Mouse (Mus musculus): ENCODE measurements at regions not wholly inside any gene's neighbourhood (a gene's known extent, or its start where the extent isn't known, plus 50 kb on each side); places are given as distances from the start of the nearest gene placed in this dataset.
A peak's percentile ranks its signal among the peaks of the same experiment; 100 is the strongest.

DNA sequence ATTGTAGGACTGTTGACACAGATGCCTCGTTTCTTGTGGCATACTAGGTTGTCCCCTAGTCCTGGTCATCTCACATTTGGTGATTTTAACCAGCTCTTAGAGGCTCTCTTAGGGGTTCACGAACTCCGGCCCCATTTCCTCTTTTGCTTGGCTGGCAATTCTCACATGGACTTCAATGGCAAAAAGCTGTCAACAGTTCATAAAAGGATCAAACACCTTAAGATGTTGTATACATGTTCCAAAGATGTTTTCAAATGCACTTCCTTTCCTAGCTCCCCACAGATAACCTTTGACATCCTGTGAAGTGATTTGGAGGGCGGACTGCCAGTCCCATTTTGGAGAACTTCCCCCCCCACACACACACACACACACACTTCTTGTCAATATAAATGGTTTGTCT lies 153.7 kb upstream of the Rpl34 start:
- no peak for DNase-seq

DNA sequence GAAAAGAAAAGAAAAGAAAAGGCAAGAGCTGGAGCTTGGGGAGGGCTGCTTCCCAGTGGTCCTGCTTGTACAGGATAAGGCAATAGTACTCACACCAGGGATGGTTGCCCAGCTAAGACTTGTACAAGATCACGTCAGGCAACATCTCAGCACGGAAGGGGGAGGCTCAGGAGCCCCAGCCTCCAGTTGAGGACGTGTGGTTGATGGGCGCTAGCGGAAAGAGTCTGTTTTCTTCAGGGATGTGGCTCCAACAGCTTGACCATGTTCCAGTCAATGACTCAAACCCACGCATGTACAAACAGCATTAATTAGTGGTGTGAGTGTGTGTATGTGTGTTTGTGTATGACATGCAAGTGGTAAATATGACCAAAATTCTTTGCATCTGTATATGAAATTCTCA lies 153.1 kb upstream of the Rpl34 start:
- DNase-seq = no peak

DNA sequence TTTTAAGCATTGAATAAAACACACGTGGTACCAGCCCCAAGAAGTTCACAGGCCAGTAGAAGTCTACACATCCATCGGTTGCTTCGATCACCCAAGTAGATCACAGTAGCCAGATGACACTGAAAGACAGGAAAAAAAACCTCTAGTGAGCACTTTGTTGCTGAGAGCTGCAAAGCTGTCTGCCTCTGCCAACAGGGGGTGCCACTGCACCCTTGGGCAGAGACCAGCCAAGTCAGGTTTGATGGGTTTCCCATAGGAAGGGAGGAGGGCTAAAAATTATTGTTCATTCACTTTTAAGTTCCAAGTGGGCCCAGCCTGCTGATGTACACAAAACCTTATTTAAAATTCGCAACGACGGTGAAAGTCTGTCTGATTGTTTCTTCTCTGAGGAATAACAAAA lies 150.3 kb upstream of the Rpl34 start:
- DNase-seq = no peak

DNA sequence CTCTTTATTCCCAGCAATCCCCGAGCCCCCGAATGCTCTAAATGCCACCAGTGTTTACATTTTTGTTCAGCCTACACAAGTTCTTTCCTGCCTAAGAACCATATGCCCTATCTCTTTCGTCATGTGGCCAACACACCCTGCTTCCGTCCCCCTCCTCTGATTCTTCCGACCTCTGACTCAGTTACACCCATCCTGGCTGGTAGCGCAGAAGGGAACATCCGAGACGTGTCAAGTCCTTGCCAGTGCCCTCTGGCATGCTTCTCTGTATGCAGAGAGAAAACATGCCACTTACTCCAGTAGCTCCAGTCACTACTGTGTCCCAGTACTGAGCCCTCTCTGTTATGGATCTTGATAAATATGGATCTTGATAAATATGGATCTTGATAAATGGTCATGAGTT lies 149.3 kb upstream of the Rpl34 start:
- no peak for DNase-seq

DNA sequence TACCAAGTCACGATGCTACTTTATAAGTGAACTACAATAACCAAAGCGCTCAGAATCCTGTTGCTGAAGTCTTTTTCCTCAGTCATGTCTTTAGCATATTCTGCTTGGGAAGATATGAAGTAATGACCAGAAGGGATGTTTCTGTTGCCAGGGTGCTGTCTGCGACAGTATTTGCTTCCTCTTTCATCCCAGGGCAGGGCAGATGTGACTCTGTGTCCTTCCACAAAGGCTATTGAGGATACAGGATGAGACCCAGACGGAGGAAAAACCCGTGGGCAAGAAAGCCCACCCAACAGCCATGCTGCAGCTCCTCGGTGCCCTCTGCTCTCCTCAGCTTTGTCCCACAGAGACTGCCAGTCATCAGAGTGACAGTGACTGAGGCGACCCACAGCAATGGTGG lies 148.6 kb upstream of the Rpl34 start:
- no peak for DNase-seq

DNA sequence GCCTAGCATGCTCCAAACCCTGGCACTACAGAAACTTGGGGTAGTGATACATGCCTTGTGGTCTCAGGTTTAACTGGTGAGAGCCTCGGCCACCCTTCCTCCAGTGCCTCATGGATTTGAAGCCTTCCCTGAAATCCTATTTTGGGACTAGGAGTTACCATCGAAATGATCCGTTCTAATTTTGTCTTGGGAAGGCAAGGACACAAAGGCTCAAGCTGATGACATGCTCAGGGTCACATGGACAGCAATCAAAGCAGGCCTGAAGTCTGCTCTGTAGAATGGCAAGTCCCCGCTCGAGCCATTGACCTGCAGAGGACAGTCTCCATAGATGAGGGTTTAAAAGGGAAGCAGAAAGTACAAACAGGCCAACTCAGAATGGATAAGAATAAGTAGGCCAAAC lies 147.8 kb upstream of the Rpl34 start:
- DNase-seq = no peak

DNA sequence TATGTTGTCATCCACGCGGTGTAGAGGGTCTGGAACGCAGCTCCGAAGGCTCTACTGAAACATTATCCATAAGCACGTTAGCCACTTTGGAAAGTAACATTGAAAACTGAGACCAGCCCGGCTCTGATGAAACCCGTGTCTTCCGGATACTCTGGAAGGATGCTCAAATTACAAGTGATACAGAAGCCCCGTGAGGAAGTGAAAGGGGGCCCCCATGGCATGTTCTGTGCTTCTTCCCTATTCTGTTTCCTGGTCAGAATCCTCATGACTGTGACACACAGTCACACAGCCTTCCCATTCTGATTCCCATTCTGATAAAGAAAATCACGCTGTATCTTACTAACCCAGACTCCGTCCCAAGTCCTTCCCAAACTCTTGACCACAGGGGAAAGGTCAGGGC lies 143.5 kb upstream of the Rpl34 start:
- DNase-seq = no peak

DNA sequence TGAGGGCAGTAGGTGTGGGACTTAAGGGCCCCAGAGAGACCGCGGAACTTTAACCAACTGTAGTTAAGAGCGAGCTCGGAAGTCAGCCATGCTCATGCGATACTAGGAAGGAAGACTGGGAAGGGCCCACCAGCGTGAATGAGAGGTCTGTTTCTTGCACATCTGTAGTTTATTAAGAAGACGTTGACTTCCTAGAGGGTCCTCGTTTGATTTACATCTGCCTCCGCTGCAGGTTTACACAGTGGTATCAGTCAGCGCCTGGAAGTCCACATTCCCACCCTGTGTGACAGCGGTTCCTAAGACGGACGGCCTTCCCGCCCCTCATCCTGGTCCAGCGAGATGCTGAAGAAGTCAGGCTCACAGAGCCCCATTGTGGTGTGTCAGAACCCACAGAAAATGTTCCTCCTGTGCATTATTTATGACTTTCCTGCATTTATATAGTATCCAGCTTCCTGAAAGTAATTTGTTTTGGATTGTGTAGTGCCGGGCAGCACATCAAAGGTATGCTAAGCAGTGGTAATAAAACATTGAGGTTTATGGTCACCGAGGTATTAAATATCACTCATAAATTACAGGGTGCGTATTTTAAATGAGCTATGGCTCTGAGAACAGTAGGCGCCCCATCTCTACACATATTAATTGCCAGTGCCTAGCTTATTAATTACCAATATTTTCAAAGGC lies 136.9 kb upstream of the Rpl34 start:
- no peak for DNase-seq

DNA sequence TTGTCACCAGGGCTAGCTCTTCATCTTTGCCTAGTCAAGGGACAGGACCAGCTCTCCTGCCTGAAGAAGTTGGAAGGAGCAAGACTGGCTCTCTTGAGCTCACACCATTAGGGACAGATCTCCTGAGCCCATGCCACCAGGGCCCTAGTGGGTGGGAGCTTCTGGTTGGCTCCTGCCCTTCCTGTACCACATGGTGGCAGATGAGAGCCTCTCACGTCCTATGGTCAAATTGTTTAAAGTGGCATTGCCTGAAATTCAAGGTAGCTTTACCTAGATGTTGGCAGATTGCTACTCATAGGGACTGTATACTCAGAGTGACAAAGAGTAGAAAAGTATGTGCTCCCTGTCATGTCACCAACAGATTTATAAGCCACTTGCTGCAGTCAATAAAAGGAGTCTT lies 134.6 kb upstream of the Rpl34 start:
- no peak for DNase-seq

DNA sequence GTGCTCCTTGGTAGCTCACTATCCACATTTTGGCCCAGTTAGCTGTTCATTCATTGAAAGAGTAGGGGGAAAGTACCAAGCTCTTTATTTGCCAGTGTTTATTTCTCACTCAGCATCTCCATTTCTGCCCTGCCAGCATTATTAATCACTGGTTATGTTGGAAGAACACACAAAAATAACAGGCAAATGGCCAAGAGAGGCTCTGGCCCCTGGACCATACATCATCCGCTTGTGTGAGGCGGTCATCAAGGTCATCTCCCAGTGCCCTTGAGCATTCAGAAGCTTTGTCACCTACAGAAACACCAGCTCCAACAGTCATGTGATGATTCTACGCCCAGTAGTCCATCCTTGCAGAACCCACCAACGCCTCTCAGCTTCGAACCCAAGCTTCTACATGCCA lies 133.2 kb upstream of the Rpl34 start:
- no peak for DNase-seq

DNA sequence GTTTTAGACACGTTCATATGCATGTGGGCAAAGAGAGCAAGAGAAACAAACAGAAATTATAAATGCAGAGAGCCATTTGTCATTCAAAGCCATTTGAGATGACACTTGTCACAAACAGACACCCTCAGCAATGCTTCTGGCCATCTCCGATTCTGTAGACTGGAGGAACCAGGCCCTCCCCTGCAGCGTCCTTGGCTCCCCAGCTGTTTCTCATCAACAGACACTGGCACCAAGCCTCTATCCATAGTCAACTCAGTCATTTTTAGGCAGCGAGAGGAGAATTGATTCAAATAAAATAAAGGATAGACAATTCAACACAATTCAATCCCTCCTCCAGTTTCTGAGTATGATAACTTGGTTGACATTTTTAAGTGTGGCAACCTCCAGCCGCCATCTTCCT lies 130.1 kb upstream of the Rpl34 start:
- peak; percentile 64 for DNase-seq

DNA sequence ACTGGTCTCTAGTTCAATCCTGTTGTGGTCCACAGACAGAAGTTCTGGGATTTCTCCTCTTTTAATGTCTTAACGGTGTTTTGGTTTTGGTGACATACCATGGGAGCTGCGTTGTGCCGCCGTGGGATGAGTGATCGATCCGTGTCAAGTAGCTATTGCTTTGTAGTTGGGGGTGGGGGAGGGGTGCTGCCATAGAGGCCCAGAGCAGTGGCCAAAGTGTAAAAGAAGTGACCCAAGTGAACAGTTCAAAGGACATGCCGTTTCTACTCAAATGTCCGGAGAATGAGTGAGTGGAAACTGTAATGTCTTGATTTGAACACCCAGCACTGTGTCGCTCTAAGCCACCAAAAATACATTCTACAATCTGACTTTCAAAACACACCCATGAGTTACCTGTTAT lies 123.7 kb upstream of the Rpl34 start:
- no peak for DNase-seq

DNA sequence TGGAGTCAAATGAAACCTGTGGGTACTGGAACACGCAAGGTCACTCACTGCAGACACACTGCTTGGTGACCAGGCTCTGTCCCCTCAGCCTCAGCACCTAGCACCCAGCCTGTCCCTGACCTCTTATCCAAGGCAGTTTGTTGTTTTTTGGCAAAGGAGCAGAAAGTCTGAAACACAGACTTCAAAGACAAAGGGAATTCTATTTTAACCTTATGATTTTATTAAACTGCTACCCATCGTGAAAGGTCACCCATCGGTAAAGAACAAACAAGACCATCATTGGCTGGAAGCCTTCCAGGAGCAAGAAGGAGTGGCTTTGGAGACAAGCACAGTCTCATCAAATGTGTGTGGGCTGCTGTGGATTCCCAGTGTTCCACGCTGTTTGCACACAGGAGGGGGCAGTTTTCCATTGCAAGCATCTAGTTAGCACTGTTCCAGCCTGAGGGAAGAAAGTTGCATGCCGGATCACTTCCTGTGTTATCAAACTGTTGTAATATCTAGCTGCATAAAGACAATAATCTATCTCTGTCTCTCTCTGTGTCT lies 120.6 kb upstream of the Rpl34 start:
- DNase-seq = no peak

DNA sequence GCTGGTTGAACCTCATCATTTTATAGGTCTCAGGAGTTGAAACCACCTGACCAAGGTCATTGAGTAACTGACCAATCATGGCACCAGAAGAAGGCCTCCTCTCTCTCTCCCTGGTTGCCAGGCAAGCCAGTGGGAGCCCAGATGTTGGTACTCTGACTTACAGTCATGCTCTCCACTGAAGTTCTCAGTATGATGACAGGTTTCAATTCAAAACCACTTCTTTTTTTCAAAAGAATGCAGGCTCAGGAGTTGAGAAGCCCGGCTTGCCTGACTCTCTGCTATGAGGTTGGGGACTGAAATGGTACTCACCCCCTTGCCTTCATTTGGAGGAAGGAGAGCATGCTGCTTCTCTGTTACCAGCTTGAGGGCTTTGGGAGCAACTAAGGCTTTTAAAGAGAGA lies 111.6 kb upstream of the Rpl34 start:
- no peak for DNase-seq

DNA sequence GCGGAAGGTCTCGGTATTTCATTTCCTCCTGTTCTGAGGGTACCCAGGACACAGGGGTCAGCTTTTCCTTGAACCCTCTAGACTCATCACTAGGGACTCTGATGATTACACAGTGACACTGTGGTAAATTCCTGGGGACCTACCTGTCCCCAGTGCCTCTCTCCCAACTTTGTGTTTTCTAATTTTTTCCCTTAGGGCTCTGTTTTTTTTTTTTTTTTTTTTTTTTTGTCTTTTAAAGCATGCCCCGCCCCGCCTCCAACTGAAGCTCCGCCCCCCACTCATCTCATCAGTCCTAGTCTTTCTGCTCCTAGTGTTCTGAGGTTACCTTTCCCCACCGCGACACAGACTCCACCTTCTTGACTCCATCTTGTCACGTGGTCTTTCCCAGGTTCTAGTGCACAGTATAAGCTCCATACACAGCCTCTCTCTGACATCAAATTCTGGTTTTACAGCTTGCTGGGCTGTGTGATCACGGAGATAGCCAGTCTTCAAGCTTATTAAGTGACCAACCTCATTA lies 109.8 kb upstream of the Rpl34 start:
- DNase-seq = no peak

DNA sequence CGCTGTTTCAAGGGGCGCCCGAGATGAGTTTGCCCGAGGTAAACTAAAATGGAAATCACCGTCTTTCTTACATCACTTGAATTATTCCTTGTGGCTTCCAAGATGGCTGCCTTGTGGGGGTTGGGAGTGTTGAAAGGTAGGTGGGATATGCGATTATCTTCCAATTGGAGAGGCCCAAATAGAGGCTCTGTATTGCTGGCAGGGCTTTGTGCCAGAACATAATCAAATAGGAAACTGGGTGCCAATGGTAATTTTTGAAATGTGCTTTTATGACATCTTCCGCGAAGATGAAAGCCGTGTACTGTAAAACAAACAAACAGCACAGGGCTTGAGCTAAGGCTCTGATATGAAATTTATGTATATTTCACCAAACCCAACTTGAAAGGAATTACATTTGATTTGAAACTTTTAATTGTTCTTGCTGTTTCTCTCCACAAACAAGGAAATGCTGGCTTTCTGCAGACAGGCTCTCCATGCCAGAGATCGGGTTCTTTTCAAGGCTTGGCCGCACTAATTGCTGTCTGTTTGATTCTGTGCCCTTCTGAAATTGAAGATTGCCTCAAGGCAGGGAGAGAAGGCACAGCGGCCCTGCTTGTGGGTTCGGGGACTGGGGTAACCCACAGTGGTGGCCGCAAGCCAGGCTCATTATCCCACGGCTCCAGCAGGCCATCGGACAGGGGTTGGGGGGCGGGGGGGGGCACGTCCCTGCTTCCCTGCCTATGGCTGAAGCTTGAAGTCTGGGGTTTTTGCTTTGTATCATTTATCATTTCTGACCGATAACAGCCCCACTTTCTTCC lies 108.6 kb upstream of the Rpl34 start:
- no peak for DNase-seq

DNA sequence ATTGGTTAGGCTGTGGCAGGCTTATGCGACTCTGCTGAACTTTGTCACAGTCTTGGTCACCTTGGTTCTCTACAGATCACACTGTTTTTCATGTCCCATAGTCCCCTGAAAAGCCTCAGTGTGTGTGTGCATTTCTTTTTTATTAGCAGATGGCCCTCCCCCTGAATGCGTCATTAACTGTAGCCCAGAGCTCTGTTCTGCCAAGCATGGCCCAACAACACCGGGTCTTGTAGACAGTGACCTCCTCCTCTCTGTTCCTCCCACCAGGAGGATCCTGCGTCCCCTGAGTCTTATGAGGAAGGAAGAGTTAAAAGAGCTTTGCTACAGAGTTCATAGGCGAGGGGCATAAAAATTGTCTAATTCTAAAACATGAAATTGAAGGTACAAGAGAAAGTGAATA lies 103.5 kb upstream of the Rpl34 start:
- no peak for DNase-seq

DNA sequence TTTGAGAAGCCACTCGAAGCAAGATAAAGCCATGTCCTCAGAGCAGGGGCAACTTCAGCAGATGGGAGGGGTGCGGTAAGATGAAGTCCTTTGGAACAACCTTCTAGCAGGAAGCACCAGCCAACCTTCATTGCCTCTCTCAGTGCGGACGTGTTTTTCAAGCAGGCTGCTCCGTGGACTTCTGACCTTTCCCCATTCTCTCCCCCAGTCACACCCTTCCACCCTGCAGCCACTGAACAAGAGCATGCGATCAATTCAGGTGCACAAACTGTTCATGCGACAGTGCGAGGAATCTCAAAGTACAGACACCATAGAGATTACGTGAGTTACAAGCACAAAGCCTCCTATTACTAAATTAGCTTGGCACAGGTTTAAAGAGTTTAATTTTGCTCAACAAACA lies 102.9 kb upstream of the Rpl34 start:
- DNase-seq = no peak

DNA sequence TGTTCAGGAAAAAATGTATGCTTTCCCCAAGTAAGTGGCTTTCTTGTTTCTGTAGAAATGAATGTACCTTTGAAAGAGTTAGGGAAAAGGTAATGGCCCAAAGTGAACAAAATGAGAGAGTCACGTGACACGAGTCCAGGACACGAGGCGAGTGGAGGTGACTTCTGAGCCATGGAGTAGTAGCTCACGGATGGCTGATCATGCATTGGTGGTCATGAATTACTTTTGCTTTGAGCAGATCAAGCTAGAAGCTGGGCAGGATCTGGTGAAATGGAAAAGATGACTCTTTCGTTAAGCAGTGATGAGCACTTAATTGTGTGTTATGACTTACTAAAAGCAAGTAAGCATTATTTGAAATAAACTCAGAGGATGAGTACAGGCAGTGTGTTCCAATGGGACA lies 101.6 kb upstream of the Rpl34 start:
- DNase-seq = no peak

DNA sequence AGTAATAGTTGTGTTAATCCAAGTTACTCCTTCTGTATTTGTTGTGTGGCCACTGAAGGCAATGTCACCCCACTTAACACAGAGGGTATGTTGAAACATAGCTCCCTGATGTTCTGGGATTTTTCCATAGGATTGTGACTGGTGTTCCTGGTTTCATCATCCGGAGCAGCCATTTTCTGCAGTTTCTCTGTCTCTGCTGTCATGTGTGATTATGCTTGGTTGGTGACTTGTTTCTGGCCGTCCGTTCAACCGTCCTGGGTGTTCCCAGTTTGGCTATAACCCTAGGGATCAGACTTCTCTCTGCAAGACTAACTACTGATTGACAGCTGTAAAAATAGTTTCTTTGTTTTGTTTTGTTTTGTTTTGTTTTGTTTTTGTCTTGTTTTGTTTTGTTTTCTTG lies 98.1 kb upstream of the Rpl34 start:
- no peak for DNase-seq

DNA sequence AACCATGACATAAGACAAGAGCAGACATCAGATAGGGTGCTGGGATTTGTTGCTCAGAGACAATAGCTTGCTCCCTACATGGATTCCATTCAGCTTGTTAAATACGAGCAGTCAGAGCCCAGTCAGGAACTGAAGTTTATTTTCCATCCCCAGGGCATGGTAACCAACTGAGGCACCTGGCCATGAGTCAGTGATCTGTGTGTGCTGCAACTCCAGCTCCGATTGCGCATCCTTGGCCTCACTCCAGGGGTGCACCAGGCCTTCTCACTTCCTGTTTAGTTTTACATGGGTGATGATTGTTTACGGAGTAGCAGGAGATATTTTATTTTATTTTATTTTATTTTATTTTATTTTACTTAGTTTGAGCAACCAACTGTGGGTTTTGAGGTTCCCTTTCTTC lies 97.7 kb upstream of the Rpl34 start:
- no peak for DNase-seq

DNA sequence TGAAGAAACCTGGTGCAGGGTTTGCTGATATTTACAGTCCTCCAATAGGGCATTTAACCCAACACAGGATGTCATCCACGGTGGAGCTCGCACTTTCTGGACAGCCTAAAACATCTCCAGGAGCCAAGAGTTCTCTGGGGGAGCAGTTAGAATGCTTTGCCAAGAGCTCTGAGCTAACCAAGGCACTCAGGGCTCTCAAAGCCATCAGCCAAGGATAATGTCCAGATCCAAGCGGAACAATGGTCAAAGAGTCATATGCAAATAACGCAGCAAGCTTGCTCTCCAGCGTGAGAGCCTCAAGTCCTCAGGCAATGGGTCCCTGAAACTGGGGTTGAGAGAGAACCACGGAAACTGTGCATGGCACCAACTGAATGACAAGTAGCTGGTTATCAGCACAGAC lies 96.8 kb upstream of the Rpl34 start:
- DNase-seq = no peak

DNA sequence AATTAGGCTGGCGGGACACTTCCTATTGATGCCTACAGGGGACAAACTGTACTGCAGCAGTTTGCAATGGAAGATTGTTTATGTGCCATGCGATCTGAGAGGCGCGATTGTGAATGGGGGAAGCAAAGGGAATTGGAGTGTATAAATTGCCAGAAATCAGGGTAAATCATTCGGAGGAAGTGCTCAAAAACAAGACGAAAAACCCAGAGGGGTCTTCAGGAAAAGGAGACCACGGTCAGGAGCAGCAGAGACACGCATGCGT lies 89.6 kb upstream of the Rpl34 start:
- DNase-seq = no peak

DNA sequence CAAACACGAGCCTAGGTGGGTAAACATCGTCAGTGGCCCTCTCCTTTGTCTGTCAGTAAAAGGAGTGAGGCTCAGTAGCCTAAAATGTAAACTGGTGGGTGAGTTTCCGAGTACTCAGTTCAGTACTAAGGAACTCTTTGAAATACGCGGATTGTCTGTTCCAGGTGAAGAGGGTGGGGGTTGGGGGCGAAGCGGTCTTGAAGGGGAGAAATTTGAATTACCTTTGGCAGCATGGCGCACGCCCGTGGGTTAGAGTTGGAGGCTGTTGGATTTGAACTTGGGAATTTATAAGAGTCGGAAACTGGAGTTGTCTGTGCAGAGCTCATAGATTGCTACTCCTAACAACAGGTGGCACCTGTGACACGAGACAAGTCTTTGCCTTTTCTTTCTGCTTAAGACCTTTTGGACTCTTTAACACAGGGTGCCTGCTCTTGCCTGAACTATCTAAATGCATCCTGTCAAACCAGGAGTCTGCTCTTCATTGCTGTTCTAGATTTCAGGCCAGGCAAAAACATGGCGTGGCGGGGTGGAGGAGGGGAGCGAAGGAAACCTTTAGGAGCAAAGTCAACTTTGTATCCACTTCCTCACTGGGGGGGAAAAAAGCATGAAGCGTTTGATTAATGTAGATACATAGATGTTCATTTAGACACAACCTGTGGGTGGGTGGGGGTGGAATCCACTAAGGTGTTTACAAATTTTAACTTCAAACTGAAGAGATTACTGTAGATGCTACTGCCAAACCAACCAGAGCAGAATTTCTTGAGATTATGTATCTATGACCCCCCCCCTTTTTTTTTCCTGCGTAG lies 89.0 kb upstream of the Rpl34 start:
- DNase-seq = no peak
